Mouse (Mus musculus): Measurements from ENCODE around the gene Nol3.
A peak's percentile ranks its signal among the peaks of the same experiment; 100 is the strongest.

Nol3 gene

GRCm38 (mm10) chr8:105289805-105290460 lies 14.0 kb downstream of the Nol3 start, which contains the start of gene 4931428F04Rik:
Gene 4931428F04Rik, minus strand, starts transcription at chr8:105289864.
- DNase-seq, result peak; percentile 75 to 83

GRCm38 (mm10) chr8:105290554-105291314 lies 14.8 kb downstream of the Nol3 start:
- DNase-seq, result peak; percentile 96 to 99

- peak in 1 of 2 experiments; percentile 50 for DNase-seq
Observed at GRCm38 (mm10) chr8:105291364-105291763, 15.4 kb downstream of the Nol3 start.

GRCm38 (mm10) chr8:105291802-105292201 lies 15.9 kb downstream of the Nol3 start:
- peak in 1 of 2 experiments; percentile 39 for DNase-seq

- DNase-seq, result peak in 1 of 2 experiments; percentile 36
Observed at GRCm38 (mm10) chr8:105292471-105292870, 16.5 kb downstream of the Nol3 start.

- DNase-seq, result peak; percentile 79 to 91
Observed at GRCm38 (mm10) chr8:105293405-105293804, 17.5 kb downstream of the Nol3 start.

GRCm38 (mm10) chr8:105294776-105295175 lies 18.8 kb downstream of the Nol3 start:
- DNase-seq, result no peak

- no peak for DNase-seq
Observed at GRCm38 (mm10) chr8:105295256-105295655, 19.3 kb downstream of the Nol3 start.

- no peak for DNase-seq
Observed at GRCm38 (mm10) chr8:105295895-105296573, 20.1 kb downstream of the Nol3 start, which contains the start of gene Exoc3l. Gene Exoc3l, minus strand, starts transcription at chr8:105296101.

GRCm38 (mm10) chr8:105297511-105298192 lies 21.7 kb downstream of the Nol3 start, which contains the start of gene E2f4:
Gene E2f4, plus strand, starts transcription at chr8:105297663.
- DNase-seq, result peak; percentile 93

GRCm38 (mm10) chr8:105298351-105299252 lies 22.7 kb downstream of the Nol3 start:
- DNase-seq, result no peak

- DNase-seq, result no peak
Observed at GRCm38 (mm10) chr8:105299962-105300361, 24.0 kb downstream of the Nol3 start.

- no peak for DNase-seq
Observed at GRCm38 (mm10) chr8:105303396-105303795, 27.5 kb downstream of the Nol3 start.

GRCm38 (mm10) chr8:105303874-105304273 lies 27.9 kb downstream of the Nol3 start:
- no peak for DNase-seq

- DNase-seq, result peak in 1 of 2 experiments; percentile 15
Observed at GRCm38 (mm10) chr8:105304325-105305210, 28.6 kb downstream of the Nol3 start.

- DNase-seq, result peak; percentile 81 to 84
Observed at GRCm38 (mm10) chr8:105305211-105306145, 29.5 kb downstream of the Nol3 start, which contains the start of gene Elmo3. Gene Elmo3, plus strand, starts transcription at chr8:105305601.

GRCm38 (mm10) chr8:105306146-105306691 lies 30.3 kb downstream of the Nol3 start:
- peak in 1 of 2 experiments; percentile 30 for DNase-seq

- DNase-seq, result no peak
Observed at GRCm38 (mm10) chr8:105307670-105308069, 31.7 kb downstream of the Nol3 start.

GRCm38 (mm10) chr8:105308428-105308827 lies 32.5 kb downstream of the Nol3 start:
- no peak for DNase-seq
